ENCODE assay signal across 8 mouse cellular contexts in the genomic region with DNA sequence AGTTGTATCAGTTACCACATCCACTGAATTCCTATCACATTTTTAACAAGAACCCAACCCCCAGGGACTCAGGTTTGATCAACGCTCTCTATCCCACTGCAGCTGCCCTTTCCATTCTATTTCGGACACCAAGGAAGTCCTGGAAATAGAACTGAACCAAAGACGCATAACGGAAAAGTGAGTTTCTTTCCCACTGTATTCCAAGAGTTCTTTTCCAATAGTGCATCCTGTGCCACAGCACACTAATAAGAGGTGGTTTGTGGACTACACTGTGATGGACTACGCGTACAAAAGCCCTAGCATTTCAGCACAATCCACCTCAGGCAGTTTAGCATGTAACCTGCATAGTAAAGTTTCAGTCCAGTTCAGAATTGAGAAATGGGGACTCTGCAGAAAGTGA. TPM values are rescaled to one million over a fixed set of nuclear protein-coding genes. Genes with fewer than 3 reads are reported as not detected.
A peak's percentile ranks its signal among the peaks of the same experiment; 100 is the strongest.
DNase-seq lines count a peak whose midpoint lies in the region; ATAC-seq and TF ChIP-seq lines count a peak whose summit lies in the region.

No protein-coding gene starts in this region.

- TF ChIP-seq CTCF in lung, embryonic 14.5 days (IDR thresholded peaks at IDR 0.05; ENCODE audit: low read depth): no peak
- no peak for TF ChIP-seq CTCF in embryonic fibroblast, embryonic 13.5 days (IDR thresholded peaks at IDR 0.05; ENCODE audit: borderline replicate concordance, insufficient read depth, low read length)

- no peaks in the 10 kb centered on the region for H3K27me3 ChIP-seq in lung, embryonic 14.5 days (ENCODE audit: insufficient read depth, low read length)
- H3K27me3 ChIP-seq in intestine, embryonic 14.5 days (replicated peaks; ENCODE audit: control insufficient read depth, insufficient read depth, low read length): no peaks in the 10 kb centered on the region
- no peaks in the 10 kb centered on the region for H3K27me3 ChIP-seq in midbrain, embryonic 14.5 days (ENCODE audit: control insufficient read depth, insufficient read depth, low read length)

- H3K9me3 ChIP-seq in lung, embryonic 14.5 days (ENCODE audit: low read depth, low read length): no peaks in the 10 kb centered on the region
- H3K9me3 ChIP-seq in intestine, embryonic 14.5 days (ENCODE audit: control insufficient read depth, low read length): no peaks in the 10 kb centered on the region
- H3K9me3 ChIP-seq in midbrain, embryonic 14.5 days (ENCODE audit: control insufficient read depth, low read length): no peaks in the 10 kb centered on the region

- peak overlapping the region; percentile 98 for H3K9ac ChIP-seq in lung, embryonic 14.5 days
- H3K9ac ChIP-seq in intestine, embryonic 14.5 days (ENCODE audit: low read length): peak overlapping the region; percentile 93
- H3K9ac ChIP-seq in midbrain, embryonic 14.5 days (replicated peaks; ENCODE audit: low read length): peak overlapping the region; percentile 95

- H3K4me1 ChIP-seq in lung, embryonic 14.5 days (ENCODE audit: insufficient read depth): no peaks in the 10 kb centered on the region; the same call in 1 of the 2 replicates
- no peaks in the 10 kb centered on the region for H3K4me1 ChIP-seq in embryonic fibroblast, embryonic 13.5 days (ENCODE audit: control insufficient read depth, insufficient read depth, low read length)
- H3K4me1 ChIP-seq in intestine, embryonic 14.5 days (replicated peaks; ENCODE audit: control insufficient read depth, insufficient read depth, low read length): peaks cover 4% of the 10 kb centered on the region; the same call in 1 of the 2 replicates
- H3K4me1 ChIP-seq in midbrain, embryonic 14.5 days (ENCODE audit: control insufficient read depth, insufficient read depth, low read length): peaks cover 6% of the 10 kb centered on the region; the same call in 1 of the 2 replicates

- DNase-seq in lung, embryonic 14.5 days: peak; percentile 28
- DNase-seq in lung, postnatal 10 days: no peak
- peak; percentile 57 for DNase-seq in intestine, embryonic 14.5 days (ENCODE audit: low spot score)
- DNase-seq in midbrain, embryonic 14.5 days: peak; percentile 23
- no peak for DNase-seq in gastrocnemius, postnatal 25 days
- no peak for DNase-seq in urinary bladder, adult 2 months (ENCODE audit: low spot score)
- no peak for DNase-seq in spleen, postnatal 36 days (ENCODE audit: low spot score in 2 of 2)

- peak overlapping the region; percentile 99 for H3K27ac ChIP-seq in lung, embryonic 14.5 days (ENCODE audit: low read depth)
- no peak overlapping the region for H3K27ac ChIP-seq in embryonic fibroblast, embryonic 13.5 days (ENCODE audit: insufficient read depth, low read length)
- H3K27ac ChIP-seq in intestine, embryonic 14.5 days (ENCODE audit: low read depth): peak overlapping the region; percentile 98; the same call in 1 of the 2 replicates
- peak overlapping the region; percentile 99 for H3K27ac ChIP-seq in midbrain, embryonic 14.5 days (replicated peaks; ENCODE audit: low read depth, low read length)

- peak overlapping the region; percentile 75 for H3K4me2 ChIP-seq in lung, embryonic 14.5 days
- H3K4me2 ChIP-seq in intestine, embryonic 14.5 days (ENCODE audit: low read length): peak overlapping the region; percentile 51
- peak overlapping the region; percentile 78 for H3K4me2 ChIP-seq in midbrain, embryonic 14.5 days (ENCODE audit: low read length)

- 0 out of 2 replicates have a peak, but pooled peaks have one; percentile 21 for TF ChIP-seq POLR2A in embryonic fibroblast, embryonic 13.5 days (IDR thresholded peaks at IDR 0.05; ENCODE audit: low read depth, low read length)

- H3K4me3 ChIP-seq in lung, embryonic 14.5 days (ENCODE audit: low read depth, low read length): peak overlapping the region; percentile 77
- peak overlapping the region; percentile 74 for H3K4me3 ChIP-seq in embryonic fibroblast, embryonic 13.5 days (ENCODE audit: insufficient read depth, low read length)
- peak overlapping the region; percentile 66 for H3K4me3 ChIP-seq in intestine, embryonic 14.5 days (ENCODE audit: low read depth, low read length)
- peak overlapping the region; percentile 82 for H3K4me3 ChIP-seq in midbrain, embryonic 14.5 days (replicated peaks; ENCODE audit: low read depth, low read length)

- no peak for ATAC-seq in lung, embryonic 14.5 days (ENCODE audit: insufficient read depth)
- ATAC-seq in intestine, embryonic 14.5 days (replicated peaks; ENCODE audit: low FRiP score, low TSS enrichment, low read depth): no peak
- ATAC-seq in midbrain, embryonic 14.5 days (ENCODE audit: low FRiP score, low TSS enrichment): no peak

- H3K36me3 ChIP-seq in lung, embryonic 14.5 days (ENCODE audit: insufficient read depth): no peaks in the 10 kb centered on the region
- H3K36me3 ChIP-seq in intestine, embryonic 14.5 days (ENCODE audit: control insufficient read depth, insufficient read depth, low read length): no peaks in the 10 kb centered on the region
- no peaks in the 10 kb centered on the region for H3K36me3 ChIP-seq in midbrain, embryonic 14.5 days (ENCODE audit: control insufficient read depth, insufficient read depth, low read length)

- 32% methylated on average over 6 of the region's 6 CpGs for WGBS in lung, embryonic 14.5 days
- 47% methylated on average over 6 of the region's 6 CpGs for WGBS in intestine, embryonic 14.5 days
- WGBS in midbrain, embryonic 14.5 days: 63% methylated on average over 6 of the region's 6 CpGs

RNA-seq across cellular contexts. Expression of a gene that starts 1.2 kb away (rescaled TPM):
- 13.3 and 13.4 TPM in 2 replicates for polyA plus RNA-seq in lung, embryonic 14.5 days (2014; fragmentation: Nextera tagmentation; extraction: Ambion mirVana)
- polyA plus RNA-seq in embryonic fibroblast, embryonic 13.5 days (2011; ENCODE audit: insufficient read length, low read depth, missing spikeins): 19.8 and 22.3 TPM in 2 replicates
- polyA plus RNA-seq in intestine, embryonic 14.5 days (2014; fragmentation: Nextera tagmentation; extraction: Ambion mirVana): 12.0 and 12.2 TPM in 2 replicates
- 7.2 and 8.4 TPM in 2 replicates for polyA plus RNA-seq in midbrain, embryonic 14.5 days (2014; fragmentation: Nextera tagmentation; extraction: Ambion mirVana)
- 1 to 10 TPM; 6.8 to 7.3 TPM for total RNA-seq in gastrocnemius, postnatal 25 days (2021)
- 12.1 and 15.8 TPM in 2 replicates for polyA plus RNA-seq in urinary bladder, adult 2 months (2012; rRNA removed)

Comparison
In these comparisons a context has a peak if more than half of its experiments do, and no peak if none do; other contexts are left out.
1. DNase-seq: peak in lung, embryonic 14.5 days (single experiment), intestine, embryonic 14.5 days (single experiment) and midbrain, embryonic 14.5 days (single experiment); none in lung, postnatal 10 days (single experiment), gastrocnemius, postnatal 25 days (single experiment), urinary bladder, adult 2 months (single experiment) and spleen, postnatal 36 days (0 of 2).
2. Peak in every context shown above with its lines, with median percentiles within 50 percentile points of each other: H3K4me2 ChIP-seq, H3K4me3 ChIP-seq and H3K9ac ChIP-seq.